ENCODE assay signal across 20 mouse cellular contexts in genomic region chr5:107524281-107524680, GRCm38 (mm10). TPM values are rescaled to one million over a fixed set of nuclear protein-coding genes. Genes with fewer than 3 reads are reported as not detected.
DNase-seq lines count a peak whose midpoint lies in the region; ATAC-seq lines count a peak whose summit lies in the region.
"Had no signal": no experiment of that assay in that cellular context is flagged by ENCODE, and none has a peak within 500 bp of the region (broad histone marks: within the 10 kb centered on the region; RNA-seq: fewer than 3 reads in every experiment).

No protein-coding gene starts in this region.

- H3K27me3 ChIP-seq in splenic B cell, adult 2 months (ENCODE audit: control insufficient read depth, insufficient read depth, low read length, poor library complexity, severe bottlenecking): no peaks in the 10 kb centered on the region
- H3K27me3 ChIP-seq: heart, embryonic 12.5 days; neural tube, embryonic 12.5 days had no signal

- DNase-seq in frontal cortex, postnatal 10 days (ENCODE audit: low spot score in 2 of 2): no peak
- peak; percentile 68 to 74 for DNase-seq in right cerebral cortex, adult 2 months (ENCODE audit: low spot score in 2 of 2)
- DNase-seq in right cerebral cortex, postnatal 25 days: no peak
- DNase-seq in splenic B cell, adult 2 months (ENCODE audit: low read depth, low spot score): peak; percentile 32
- DNase-seq in urinary bladder, postnatal 25 days (ENCODE audit: low spot score): no peak
- DNase-seq: cerebellum, adult 8-10 months; gastrocnemius, adult 2 months; kidney, postnatal 36 days; midbrain, embryonic 14.5 days had no signal

- no peaks in the 10 kb centered on the region for H3K36me3 ChIP-seq in splenic B cell, adult 2 months (ENCODE audit: control insufficient read depth, insufficient read depth, low read length, poor library complexity, severe bottlenecking)
- H3K36me3 ChIP-seq: embryonic facial prominence, embryonic 10.5 days; forebrain, embryonic 10.5 days; heart, embryonic 12.5 days; neural tube, embryonic 12.5 days had no signal

- peak; percentile 64 for ATAC-seq in frontal cortex, adult (ENCODE audit: low TSS enrichment)
- peak; percentile 86 for ATAC-seq in inflammation-experienced regulatory T-cells, adult 6 months
- ATAC-seq in monocyte, adult 5-6 weeks (replicated peaks; ENCODE audit: insufficient number of reproducible peaks, low FRiP score, low TSS enrichment, poor library complexity, severe bottlenecking): no peak
- ATAC-seq: intestine, postnatal 0 days; lung, postnatal 0 days had no signal

RNA-seq across cellular contexts. Expression of gene 1700028K03Rik, which starts 10.2 kb away (rescaled TPM):
- polyA plus RNA-seq in inflammation-experienced regulatory T-cells, adult 6 months (2017; shearing (Covaris generic)): under 1 TPM; 0.20 to 0.34 (median 0.32) TPM
- total RNA-seq in monocyte, adult 5-6 weeks (2017): 0.10 TPM in 1 of 3 replicates, not detected in the others
- total RNA-seq: MEL had no signal
- polyA plus RNA-seq: liver, adult 2 months had no signal

RNA-seq across cellular contexts. Expression of gene Gm42669, which starts 16.9 kb away (rescaled TPM):
- 1 to 10 TPM in 2 of 3 experiments, under 1 TPM in 1; 0.63 to 1.5 (median 1.1) TPM for polyA plus RNA-seq in inflammation-experienced regulatory T-cells, adult 6 months (2017; shearing (Covaris generic))
- 0.58 to 1.3 TPM (median 0.76 TPM) in 3 replicates for total RNA-seq in monocyte, adult 5-6 weeks (2017)
- polyA plus RNA-seq: liver, adult 2 months had no signal

Comparison
In these comparisons a context has a peak if more than half of its experiments do, and no peak if none do; other contexts are left out.
1. DNase-seq: peak in right cerebral cortex, adult 2 months (2 of 2) and splenic B cell, adult 2 months (single experiment); none in frontal cortex, postnatal 10 days (0 of 2), right cerebral cortex, postnatal 25 days (single experiment) and urinary bladder, postnatal 25 days (single experiment).